ENCODE assay signal across 8 mouse cellular contexts in genomic region chr6:142814011-142814410, GRCm38 (mm10). TPM values are rescaled to one million over a fixed set of nuclear protein-coding genes. Genes with fewer than 3 reads are reported as not detected.
DNase-seq lines count a peak whose midpoint lies in the region; ATAC-seq and TF ChIP-seq lines count a peak whose summit lies in the region.

No protein-coding gene starts in this region.

- DNase-seq in lung, postnatal 0 days (ENCODE audit: low spot score), result no peak
- DNase-seq in lung, adult 18-20 months, result no peak
- DNase-seq in yolk sac, embryonic 10.5 days (ENCODE audit: low spot score), result peak; percentile 25
- DNase-seq in ovary, postnatal 14 days (ENCODE audit: low spot score), result no peak
- DNase-seq in thymus, adult 18-20 months, result no peak
- no peak for DNase-seq in thymus, postnatal 25 days

- H3K27ac ChIP-seq in lung, postnatal 0 days (ENCODE audit: low read length), result no peak overlapping the region
- H3K27ac ChIP-seq in hindbrain, embryonic 16.5 days (ENCODE audit: low read depth, low read length), result no peak overlapping the region
- H3K27ac ChIP-seq in liver, embryonic 12.5 days, result no peak overlapping the region

- TF ChIP-seq CTCF in lung, postnatal 0 days (IDR thresholded peaks at IDR 0.05), result no peak

- no peaks in the 10 kb centered on the region for H3K36me3 ChIP-seq in lung, postnatal 0 days (ENCODE audit: insufficient read depth, low read length)
- no peaks in the 10 kb centered on the region for H3K36me3 ChIP-seq in hindbrain, embryonic 16.5 days (ENCODE audit: control insufficient read depth, insufficient read depth, low read length)
- H3K36me3 ChIP-seq in liver, embryonic 12.5 days, result no peaks in the 10 kb centered on the region

- no peak for ATAC-seq in lung, postnatal 0 days
- peak; percentile 46; the same call in 1 of the 2 replicates for ATAC-seq in hindbrain, embryonic 16.5 days
- no peak for ATAC-seq in liver, embryonic 12.5 days

- no peaks in the 10 kb centered on the region for H3K27me3 ChIP-seq in lung, postnatal 0 days (replicated peaks; ENCODE audit: insufficient read depth, low read length)
- no peaks in the 10 kb centered on the region for H3K27me3 ChIP-seq in hindbrain, embryonic 16.5 days (replicated peaks; ENCODE audit: control insufficient read depth, insufficient read depth, low read length)
- H3K27me3 ChIP-seq in liver, embryonic 12.5 days (replicated peaks), result peaks cover 21% of the 10 kb centered on the region

- H3K4me3 ChIP-seq in lung, postnatal 0 days (ENCODE audit: low read depth, low read length), result no peak overlapping the region
- no peak overlapping the region for H3K4me3 ChIP-seq in hindbrain, embryonic 16.5 days (ENCODE audit: low read length)
- no peak overlapping the region for H3K4me3 ChIP-seq in liver, embryonic 12.5 days

- 52% methylated on average over 10 of the region's 10 CpGs for WGBS in lung, postnatal 0 days
- 62% methylated on average over 10 of the region's 10 CpGs for WGBS in hindbrain, embryonic 16.5 days
- 59% methylated on average over 10 of the region's 10 CpGs for WGBS in liver, embryonic 12.5 days (ENCODE audit: insufficient replicate concordance)

- H3K4me2 ChIP-seq in lung, postnatal 0 days (replicated peaks; ENCODE audit: low read depth, low read length), result peak overlapping the region; percentile 56; the same call in 1 of the 2 replicates
- H3K4me2 ChIP-seq in hindbrain, embryonic 16.5 days (ENCODE audit: low read length), result peak overlapping the region; percentile 68
- peak overlapping the region; percentile 49 for H3K4me2 ChIP-seq in liver, embryonic 12.5 days

- no peak for TF ChIP-seq EP300 in lung, postnatal 0 days (IDR thresholded peaks at IDR 0.05)

- H3K9me3 ChIP-seq in lung, postnatal 0 days (ENCODE audit: low read length), result no peaks in the 10 kb centered on the region
- no peaks in the 10 kb centered on the region for H3K9me3 ChIP-seq in hindbrain, embryonic 16.5 days (ENCODE audit: control insufficient read depth, low read length)
- no peaks in the 10 kb centered on the region for H3K9me3 ChIP-seq in liver, embryonic 12.5 days (replicated peaks)

- no peaks in the 10 kb centered on the region for H3K4me1 ChIP-seq in lung, postnatal 0 days (ENCODE audit: insufficient read depth, low read depth, low read length)
- no peaks in the 10 kb centered on the region; the same call in 1 of the 2 replicates for H3K4me1 ChIP-seq in hindbrain, embryonic 16.5 days (ENCODE audit: control insufficient read depth, insufficient read depth, low read depth, low read length)
- peaks cover 13% of the 10 kb centered on the region for H3K4me1 ChIP-seq in liver, embryonic 12.5 days

- no peak overlapping the region for H3K9ac ChIP-seq in lung, postnatal 0 days (replicated peaks; ENCODE audit: low read depth)
- H3K9ac ChIP-seq in hindbrain, embryonic 16.5 days (ENCODE audit: low read depth, low read length), result peak overlapping the region; percentile 59; the same call in 1 of the 2 replicates
- no peak overlapping the region for H3K9ac ChIP-seq in liver, embryonic 12.5 days

RNA-seq across cellular contexts. Expression of gene Sult6b2, which starts 9.7 kb away (rescaled TPM):
- not detected in 2 replicates for polyA plus RNA-seq in lung, postnatal 0 days (2015; fragmentation: Nextera tagmentation; extraction: Ambion mirVana)
- 0.10 and 0.19 TPM in 2 replicates for polyA plus RNA-seq in hindbrain, embryonic 16.5 days (2015; fragmentation: Nextera tagmentation; extraction: Ambion mirVana)
- polyA plus RNA-seq in liver, embryonic 12.5 days (2016; fragmentation: Nextera tagmentation; extraction: Ambion mirVana), result 0.06 TPM in 1 of 2 replicates, not detected in the other

RNA-seq across cellular contexts. Expression of gene Cmas, which starts 57.5 kb away (rescaled TPM):
- 53.5 and 53.6 TPM in 2 replicates for polyA plus RNA-seq in lung, postnatal 0 days (2015; fragmentation: Nextera tagmentation; extraction: Ambion mirVana)
- polyA plus RNA-seq in hindbrain, embryonic 16.5 days (2015; fragmentation: Nextera tagmentation; extraction: Ambion mirVana), result 182 and 193 TPM in 2 replicates
- 157 and 159 TPM in 2 replicates for polyA plus RNA-seq in liver, embryonic 12.5 days (2016; fragmentation: Nextera tagmentation; extraction: Ambion mirVana)
